Mouse (Mus musculus) small intestine, adult 2 months (tissue): Measurements from ENCODE around the gene 4930596D02Rik.

Experiments used
- CTCF ChIP-seq: fragments of 200-500 bp; IDR thresholded peaks from 2 replicates; pipeline ENCODE4 v1.5.1; 2012; ENCODE audit warnings: low read depth, mild to moderate bottlenecking, control low read depth, inconsistent platforms, low read length, moderate library complexity, mixed read lengths; ENCODE audit not compliant: insufficient replicate concordance, insufficient read length; ENCODE audit errors: extremely low read depth
- POLR2A ChIP-seq: fragments of 200-500 bp; IDR thresholded peaks from 2 replicates; pipeline ENCODE4 v1.6.1; 2012; ENCODE audit warnings: low read depth, mild to moderate bottlenecking, control low read depth, inconsistent platforms, low read length, moderate library complexity

DNA sequence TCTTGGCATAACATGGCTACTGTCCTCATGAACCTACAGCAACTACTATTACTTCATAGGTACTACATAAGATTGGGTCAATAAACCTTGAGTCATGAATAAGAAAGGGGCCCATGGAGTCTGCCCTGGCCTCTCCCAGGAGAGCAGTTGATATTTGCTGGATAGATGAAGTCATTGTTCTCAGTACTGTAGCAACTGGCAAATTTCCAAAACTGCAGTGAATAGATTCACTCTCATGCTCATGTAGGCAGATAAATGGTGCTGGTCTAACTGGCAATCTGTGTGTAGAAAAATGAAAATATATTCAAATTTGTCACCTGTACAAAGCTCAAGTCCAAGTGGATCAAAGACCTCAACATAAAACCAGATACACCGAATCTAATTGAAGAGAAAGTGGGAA, 38.5 kb downstream of the 4930596D02Rik start:
- TF ChIP-seq CTCF: no peak
- TF ChIP-seq POLR2A: no peak
